Mouse (Mus musculus) kidney, embryonic 14.5 days (tissue): ENCODE measurements at regions not wholly inside any gene's neighbourhood (a gene's known extent, or its start where the extent isn't known, plus 50 kb on each side); places are given as distances from the start of the nearest gene placed in this dataset.

Experiments used
- ATAC-seq: fragments of 200-750 bp; cut with Nextera tagmentation; 2 replicates; pipeline ENCODE4 v1.8.0; 2017; ENCODE audit warnings: moderate number of reproducible peaks, mild to moderate bottlenecking, moderate TSS enrichment, moderate library complexity; ENCODE audit not compliant: low FRiP score, low TSS enrichment
- H3K27ac ChIP-seq: fragments of 300-500 bp; sonication (generic); 2 replicates; pipeline ENCODE4 v1.5.1; 2014; ENCODE audit warnings: low read depth, mild to moderate bottlenecking, low read length, moderate library complexity, mixed read lengths
- H3K27me3 ChIP-seq: fragments of 300-500 bp; sonication (generic); 2 replicates; pipeline ENCODE4 v1.6.1; 2014; ENCODE audit warnings: mild to moderate bottlenecking, low read length; ENCODE audit not compliant: control insufficient read depth, insufficient read depth
- H3K36me3 ChIP-seq: fragments of 300-500 bp; sonication (generic); 2 replicates; pipeline ENCODE4 v1.6.1; 2014; ENCODE audit warnings: low read length, mixed read lengths; ENCODE audit not compliant: control insufficient read depth, insufficient read depth
- H3K4me1 ChIP-seq: fragments of 300-500 bp; sonication (generic); 2 replicates; pipeline ENCODE4 v1.6.1; 2014; ENCODE audit warnings: low read length, mixed read lengths; ENCODE audit not compliant: control insufficient read depth, insufficient read depth
- H3K4me2 ChIP-seq: fragments of 300-500 bp; sonication (generic); replicated peaks from 2 replicates; pipeline ENCODE4 v1.6.1; 2014; ENCODE audit warnings: low read depth, mild to moderate bottlenecking, low read length
- H3K4me3 ChIP-seq: fragments of 300-500 bp; sonication (generic); 2 replicates; pipeline ENCODE4 v1.5.1; 2014; ENCODE audit warnings: mild to moderate bottlenecking, low read length
- H3K9ac ChIP-seq: fragments of 300-500 bp; sonication (generic); 2 replicates; pipeline ENCODE4 v1.6.1; 2014; ENCODE audit warnings: low read depth, mild to moderate bottlenecking, low read length, moderate library complexity
- H3K9me3 ChIP-seq: fragments of 300-500 bp; sonication (generic); 2 replicates; pipeline ENCODE4 v1.6.1; 2016; ENCODE audit warnings: low read length; ENCODE audit not compliant: control insufficient read depth
- WGBS: fragments of 180-500 bp; shearing (Covaris S2); extraction: QIAGEN DNeasy Blood & Tissue Kit; methylation state at CpG from one replicate; pipeline ENCODE4 v1.1.7; 2014; 5-methylcytosine and 5-hydroxymethylcytosine counted together

DNA sequence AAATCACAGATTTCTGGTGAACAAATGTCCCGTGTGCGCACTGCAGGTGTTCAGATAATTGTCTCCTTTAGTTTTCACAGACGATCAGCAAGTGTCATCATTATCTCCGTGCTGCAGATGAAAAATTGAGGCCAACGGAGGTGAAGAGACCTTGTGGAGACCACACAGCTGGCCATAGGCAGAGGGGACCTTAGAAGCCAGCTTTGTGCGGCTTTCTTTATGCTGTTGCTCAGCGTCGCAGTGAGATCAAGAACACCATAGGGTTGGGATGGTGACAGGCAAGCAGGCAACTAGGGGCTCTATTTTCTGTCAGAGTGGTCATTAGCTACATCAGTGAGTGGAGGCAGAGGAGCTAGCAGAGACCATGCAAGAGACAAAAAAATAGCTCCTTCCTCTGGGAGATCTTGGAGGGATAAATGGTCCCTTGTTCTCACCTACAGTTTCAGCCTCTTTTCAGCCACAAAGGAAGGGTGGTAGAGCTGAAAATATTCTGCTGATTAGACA lies 324.4 kb downstream of the Chl1 start:
- WGBS = 82% methylated on average over 8 of the region's 8 CpGs
- H3K36me3 ChIP-seq = no peaks in the 10 kb centered on the region
- H3K4me2 ChIP-seq = no peak overlapping the region
- no peaks in the 10 kb centered on the region for H3K9me3 ChIP-seq
- no peaks in the 10 kb centered on the region for H3K4me1 ChIP-seq
- H3K27ac ChIP-seq = no peak overlapping the region
- no peak overlapping the region for H3K4me3 ChIP-seq
- H3K27me3 ChIP-seq = no peaks in the 10 kb centered on the region
- H3K9ac ChIP-seq = no peak overlapping the region
- no peak for ATAC-seq

DNA sequence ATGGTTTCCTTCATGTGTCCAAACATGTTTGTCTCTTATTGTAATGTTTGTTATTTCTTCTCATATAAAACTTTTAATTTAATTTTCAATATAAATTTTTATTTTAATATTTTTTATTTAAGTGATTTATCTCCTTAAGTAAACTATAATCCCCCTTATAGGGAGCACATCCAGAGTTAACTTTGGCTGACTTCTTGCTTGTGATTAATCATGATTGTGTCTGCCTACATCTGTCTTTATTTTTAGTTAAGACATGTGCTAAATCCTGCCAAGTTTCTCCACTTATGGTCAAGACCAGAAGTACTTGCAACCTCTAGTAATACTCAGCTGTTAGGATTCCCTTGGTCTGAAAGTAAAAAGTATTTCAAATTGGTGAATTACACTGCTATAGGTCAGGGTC lies 349.4 kb downstream of the Chl1 start:
- H3K36me3 ChIP-seq = no peaks in the 10 kb centered on the region
- 0 out of 2 replicates have a peak, but pooled peaks have one; percentile 55 for ATAC-seq
- H3K4me3 ChIP-seq = no peak overlapping the region
- H3K9me3 ChIP-seq = no peaks in the 10 kb centered on the region
- no peaks in the 10 kb centered on the region for H3K4me1 ChIP-seq
- no peak overlapping the region for H3K4me2 ChIP-seq
- no peaks in the 10 kb centered on the region for H3K27me3 ChIP-seq
- H3K9ac ChIP-seq = no peak overlapping the region
- no peak overlapping the region for H3K27ac ChIP-seq

DNA sequence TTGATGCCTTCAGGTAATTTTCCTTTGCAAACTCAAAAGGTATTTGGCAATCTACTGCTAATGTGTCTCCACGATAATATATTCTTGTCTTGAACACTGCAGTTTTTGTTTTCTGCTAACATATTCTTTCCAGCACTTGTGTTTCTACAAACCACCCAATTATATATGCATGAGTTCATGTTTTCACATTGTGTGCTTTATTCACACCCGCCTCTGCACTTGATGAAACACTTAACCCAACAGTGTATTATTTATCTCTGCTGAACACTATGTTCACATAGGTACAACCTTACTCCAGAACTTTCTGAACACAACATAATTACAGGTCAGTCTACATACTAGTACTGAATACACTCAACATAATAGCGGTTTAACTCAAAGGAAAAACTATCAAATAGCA lies 383.1 kb downstream of the Chl1 start:
- no peaks in the 10 kb centered on the region for H3K27me3 ChIP-seq
- no peak overlapping the region for H3K9ac ChIP-seq
- H3K9me3 ChIP-seq = no peaks in the 10 kb centered on the region
- H3K4me1 ChIP-seq = no peaks in the 10 kb centered on the region
- WGBS = 90% methylated on average over 3 of the region's 3 CpGs
- H3K4me3 ChIP-seq = no peak overlapping the region
- ATAC-seq = no peak
- no peak overlapping the region for H3K4me2 ChIP-seq
- no peak overlapping the region for H3K27ac ChIP-seq
- H3K36me3 ChIP-seq = no peaks in the 10 kb centered on the region

DNA sequence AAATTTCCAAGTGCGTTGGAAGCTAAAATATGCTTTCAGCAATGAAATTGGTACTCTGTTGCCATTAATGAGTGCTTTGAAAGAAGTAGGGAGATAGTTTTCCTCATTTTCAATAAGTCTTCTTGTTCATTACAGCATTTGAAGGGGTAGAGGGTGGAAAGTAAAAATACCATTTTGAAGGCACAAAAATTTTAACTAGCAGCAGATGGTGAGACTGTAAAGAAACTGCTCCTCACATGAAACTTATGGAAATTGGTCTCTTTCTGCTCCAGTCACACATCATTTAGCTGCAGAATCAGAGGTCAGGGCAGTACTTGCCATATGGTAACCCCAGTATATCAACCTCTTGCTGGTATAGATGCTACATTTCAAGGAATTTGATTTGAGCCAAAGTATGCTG lies 414.1 kb downstream of the Chl1 start:
- ATAC-seq = no peak
- Histone ChIP-seq H3K27ac (no peak overlapping the region), H3K9me3 (no peaks in the 10 kb centered on the region), H3K27me3 (no peaks in the 10 kb centered on the region), H3K4me1 (no peaks in the 10 kb centered on the region), H3K4me3 (no peak overlapping the region), H3K4me2 (no peak overlapping the region), H3K9ac (no peak overlapping the region), H3K36me3 (no peaks in the 10 kb centered on the region)
- 86% methylated on average over 1 of the region's 1 CpGs for WGBS

DNA sequence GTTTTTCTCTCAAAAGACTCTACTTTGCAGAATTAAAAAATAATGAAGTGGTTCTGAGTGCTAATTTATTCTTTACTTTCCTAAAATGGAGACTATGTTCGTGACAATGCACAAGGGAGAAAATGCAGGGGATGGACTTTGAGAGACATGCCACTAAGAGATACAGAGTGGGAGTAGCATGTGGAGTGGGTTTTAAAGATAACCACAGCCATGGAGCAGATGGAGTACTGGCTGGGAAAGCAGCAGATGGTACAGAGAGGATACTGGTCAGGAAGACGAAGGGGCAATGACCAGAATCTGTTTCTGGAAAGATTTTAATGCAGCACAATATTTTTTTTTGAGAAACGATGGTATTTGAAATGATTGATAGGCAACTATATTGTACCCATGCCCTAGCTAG lies 416.7 kb downstream of the Chl1 start:
- no peak for ATAC-seq
- Histone ChIP-seq H3K27me3 (no peaks in the 10 kb centered on the region), H3K9ac (no peak overlapping the region), H3K4me3 (no peak overlapping the region), H3K27ac (no peak overlapping the region), H3K36me3 (no peaks in the 10 kb centered on the region), H3K9me3 (no peaks in the 10 kb centered on the region), H3K4me2 (no peak overlapping the region), H3K4me1 (no peaks in the 10 kb centered on the region)
- WGBS = 79% methylated on average over 3 of the region's 3 CpGs

DNA sequence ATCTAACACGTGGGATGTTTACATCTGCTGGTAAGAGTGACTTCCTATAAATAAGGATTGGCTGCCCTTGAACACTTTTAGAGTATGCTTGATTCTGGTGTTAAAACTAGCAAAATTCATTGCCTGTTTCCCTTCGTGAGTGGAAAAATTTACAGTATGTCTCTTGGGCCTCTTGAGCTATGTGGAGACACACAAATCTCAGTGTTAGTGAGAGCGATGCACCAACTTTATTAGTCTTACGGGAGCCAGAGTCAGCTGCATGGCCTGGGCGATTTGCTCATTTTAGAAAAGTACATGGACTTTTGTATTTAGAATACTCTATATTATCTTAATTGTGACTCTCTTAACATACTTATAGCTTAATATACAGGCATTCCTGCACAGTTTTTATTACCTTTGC lies 430.0 kb downstream of the Chl1 start:
- Histone ChIP-seq H3K4me1 (no peaks in the 10 kb centered on the region), H3K27me3 (no peaks in the 10 kb centered on the region), H3K9me3 (no peaks in the 10 kb centered on the region), H3K4me2 (no peak overlapping the region), H3K4me3 (no peak overlapping the region), H3K36me3 (no peaks in the 10 kb centered on the region), H3K9ac (no peak overlapping the region), H3K27ac (no peak overlapping the region)
- ATAC-seq = peak; percentile 75
- 57% methylated on average over 5 of the region's 5 CpGs for WGBS

DNA sequence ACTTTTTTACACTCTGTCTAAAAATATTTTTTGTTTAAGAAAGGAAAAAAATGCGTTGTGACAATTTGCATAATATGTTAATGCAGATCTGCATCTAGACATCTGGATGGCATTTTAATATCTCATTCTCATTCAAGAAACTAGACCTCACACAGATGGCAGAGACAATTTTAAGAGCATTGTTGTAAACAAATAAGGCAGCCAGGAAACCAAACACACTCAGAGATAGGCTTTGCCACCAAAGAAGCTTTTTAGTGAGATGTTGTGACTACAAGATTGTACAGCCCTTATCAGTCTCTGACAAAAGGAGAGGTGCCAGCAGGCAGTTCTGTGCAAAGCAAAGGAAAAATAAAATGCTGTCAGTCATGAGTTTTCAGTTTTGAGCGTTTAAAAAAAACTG lies 434.0 kb downstream of the Chl1 start:
- Histone ChIP-seq H3K4me3 (no peak overlapping the region), H3K9me3 (no peaks in the 10 kb centered on the region), H3K9ac (no peak overlapping the region), H3K36me3 (no peaks in the 10 kb centered on the region), H3K27ac (no peak overlapping the region), H3K27me3 (no peaks in the 10 kb centered on the region), H3K4me1 (no peaks in the 10 kb centered on the region), H3K4me2 (no peak overlapping the region)
- WGBS = 77% methylated on average over 2 of the region's 2 CpGs
- ATAC-seq = no peak

DNA sequence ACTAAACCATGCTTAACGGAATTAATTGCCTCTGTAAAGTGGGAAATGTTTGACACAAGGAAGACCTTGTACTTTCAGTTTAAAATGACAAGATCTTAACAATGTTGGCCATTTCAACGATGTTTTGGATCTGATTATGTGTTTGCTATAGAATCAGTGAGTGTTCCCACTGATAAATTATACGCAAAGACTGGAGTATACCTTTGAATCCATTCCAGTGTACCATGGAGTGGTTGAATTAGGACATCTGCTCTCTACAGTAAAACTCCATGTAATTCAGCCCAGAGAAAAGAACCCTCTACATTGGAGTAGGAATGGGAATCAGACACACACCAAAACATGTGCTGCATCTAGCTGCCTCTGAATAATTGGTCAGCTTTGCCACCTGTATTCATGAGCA lies 437.1 kb downstream of the Chl1 start:
- 80% methylated on average over 3 of the region's 3 CpGs for WGBS
- no peak for ATAC-seq
- H3K4me1 ChIP-seq = no peaks in the 10 kb centered on the region

DNA sequence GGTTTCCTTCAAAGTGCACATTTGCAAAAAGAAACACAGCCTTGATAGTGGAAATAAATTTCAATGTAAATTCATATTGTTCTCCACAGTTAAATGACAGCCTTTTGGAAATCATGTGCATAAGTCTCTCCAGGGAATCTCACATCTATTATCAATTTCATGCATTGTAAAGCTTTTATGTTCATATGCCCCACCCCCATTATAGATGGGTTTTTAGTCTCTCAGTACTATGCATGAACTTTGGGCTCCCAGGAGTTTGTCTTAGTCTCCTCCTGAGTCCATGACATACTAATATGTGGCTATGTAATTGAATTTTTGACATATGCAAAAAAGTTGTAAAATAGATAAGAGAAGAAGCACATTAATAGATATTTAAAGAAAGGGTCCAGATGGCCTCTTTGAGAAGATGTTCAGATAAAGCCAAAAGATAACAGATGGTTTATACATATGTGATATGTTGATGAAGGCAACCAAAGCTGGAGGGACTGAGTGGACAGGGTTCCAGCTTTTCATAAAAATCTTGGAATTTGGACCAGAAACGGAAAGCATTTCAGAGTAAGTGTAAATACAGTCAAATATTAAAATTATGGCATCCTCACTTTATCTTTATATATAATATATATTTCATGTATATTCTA lies 442.9 kb downstream of the Chl1 start:
- WGBS = 81% methylated on average over 1 of the region's 1 CpGs
- no peaks in the 10 kb centered on the region for H3K9me3 ChIP-seq
- no peak overlapping the region for H3K4me2 ChIP-seq
- H3K9ac ChIP-seq = no peak overlapping the region
- H3K27me3 ChIP-seq = no peaks in the 10 kb centered on the region
- H3K27ac ChIP-seq = no peak overlapping the region
- no peaks in the 10 kb centered on the region for H3K36me3 ChIP-seq
- no peak overlapping the region for H3K4me3 ChIP-seq
- no peaks in the 10 kb centered on the region for H3K4me1 ChIP-seq
- no peak for ATAC-seq

More for the DNA sequence above, 437.1 kb downstream of the Chl1 start:
- no peaks in the 10 kb centered on the region for H3K27me3 ChIP-seq
- no peak overlapping the region for H3K4me3 ChIP-seq
- H3K4me2 ChIP-seq = no peak overlapping the region
- no peaks in the 10 kb centered on the region for H3K36me3 ChIP-seq
- H3K27ac ChIP-seq = no peak overlapping the region
- no peaks in the 10 kb centered on the region for H3K9me3 ChIP-seq
- H3K9ac ChIP-seq = no peak overlapping the region
